Mouse (Mus musculus): ENCODE measurements at regions not wholly inside any gene's neighbourhood (a gene's known extent, or its start where the extent isn't known, plus 50 kb on each side); places are given as distances from the start of the nearest gene placed in this dataset.
A peak's percentile ranks its signal among the peaks of the same experiment; 100 is the strongest.
"Not testable (repeated sequence)": the region's sequence is repeated elsewhere in the genome, so short reads cannot be mapped to it uniquely, and the experiment has no call there.

- no peaks in the 10 kb centered on the region for H3K27me3 ChIP-seq
- H3K4me1 ChIP-seq: no peaks in the 10 kb centered on the region
- no peaks in the 10 kb centered on the region for H3K9me3 ChIP-seq
- ATAC-seq (ENCODE audit: insufficient number of reproducible peaks, insufficient read depth, low FRiP score, low TSS enrichment, low read depth): no peak
- H3K4me2 ChIP-seq: no peak overlapping the region
- no peak overlapping the region for H3K9ac ChIP-seq
- 87% methylated on average over 9 of the region's 9 CpGs for WGBS
- no peak overlapping the region for H3K4me3 ChIP-seq
- H3K27ac ChIP-seq: no peak overlapping the region
- H3K36me3 ChIP-seq: no peaks in the 10 kb centered on the region
These were observed 66.9 kb downstream of the Twistnb start for GRCm38 (mm10) chr12:33496306-33496705.

GRCm38 (mm10) chr12:33497319-33497892, 68.0 kb downstream of the Twistnb start:
- H3K27ac ChIP-seq: no peak overlapping the region
- no peak for ATAC-seq (ENCODE audit: insufficient number of reproducible peaks, insufficient read depth, low FRiP score, low TSS enrichment, low read depth)
- H3K36me3 ChIP-seq: no peaks in the 10 kb centered on the region
- H3K4me1 ChIP-seq: no peaks in the 10 kb centered on the region
- H3K4me2 ChIP-seq: no peak overlapping the region
- 63% methylated on average over 11 of the region's 11 CpGs for WGBS
- H3K9me3 ChIP-seq: no peaks in the 10 kb centered on the region
- no peak overlapping the region for H3K4me3 ChIP-seq
- no peak overlapping the region for H3K9ac ChIP-seq
- H3K27me3 ChIP-seq: no peaks in the 10 kb centered on the region

- no peak for ATAC-seq (ENCODE audit: insufficient number of reproducible peaks, insufficient read depth, low FRiP score, low TSS enrichment, low read depth)
- no peaks in the 10 kb centered on the region for H3K36me3 ChIP-seq
- no peaks in the 10 kb centered on the region for H3K27me3 ChIP-seq
- H3K9ac ChIP-seq: no peak overlapping the region
- no peak overlapping the region for H3K4me3 ChIP-seq
- H3K4me2 ChIP-seq: no peak overlapping the region
- no peak overlapping the region for H3K27ac ChIP-seq
- no peaks in the 10 kb centered on the region for H3K9me3 ChIP-seq
- no peaks in the 10 kb centered on the region for H3K4me1 ChIP-seq
- 98% methylated on average over 7 of the region's 7 CpGs for WGBS
These were observed 112.1 kb downstream of the Twistnb start for GRCm38 (mm10) chr12:33541566-33541965.

- H3K36me3 ChIP-seq; H3K27me3 ChIP-seq; H3K4me3 ChIP-seq; H3K9ac ChIP-seq; H3K9me3 ChIP-seq; H3K27ac ChIP-seq; H3K4me2 ChIP-seq; ATAC-seq (ENCODE audit: insufficient number of reproducible peaks, insufficient read depth, low FRiP score, low TSS enrichment, low read depth): not testable (repeated sequence)
- H3K4me1 ChIP-seq: peaks cover 12% of the 10 kb centered on the region; the same call in 1 of the 2 replicates
- WGBS: 55% methylated on average over 7 of the region's 7 CpGs
These were observed 122.2 kb downstream of the Twistnb start for GRCm38 (mm10) chr12:33551660-33552059.

- WGBS: 95% methylated on average over 3 of the region's 3 CpGs
- H3K9me3 ChIP-seq: no peaks in the 10 kb centered on the region
These were observed 122.8 kb downstream of the Twistnb start for GRCm38 (mm10) chr12:33552231-33552630.

GRCm38 (mm10) chr12:33552651-33553050, 123.2 kb downstream of the Twistnb start:
- Histone ChIP-seq H3K9ac (no peak overlapping the region), H3K4me2 (no peak overlapping the region), H3K27me3 (no peaks in the 10 kb centered on the region), H3K4me1 (peaks cover 12% of the 10 kb centered on the region; the same call in 1 of the 2 replicates), H3K36me3 (no peaks in the 10 kb centered on the region), H3K4me3 (no peak overlapping the region), H3K9me3 (no peaks in the 10 kb centered on the region), H3K27ac (no peak overlapping the region)
- no peak for ATAC-seq (ENCODE audit: insufficient number of reproducible peaks, insufficient read depth, low FRiP score, low TSS enrichment, low read depth)
- 91% methylated on average over 5 of the region's 5 CpGs for WGBS

More at GRCm38 (mm10) chr12:33552231-33552630, 122.8 kb downstream of the Twistnb start:
- H3K4me3 ChIP-seq: no peak overlapping the region
- H3K27me3 ChIP-seq: no peaks in the 10 kb centered on the region
- ATAC-seq (ENCODE audit: insufficient number of reproducible peaks, insufficient read depth, low FRiP score, low TSS enrichment, low read depth): no peak
- H3K9ac ChIP-seq: no peak overlapping the region
- peaks cover 12% of the 10 kb centered on the region; the same call in 1 of the 2 replicates for H3K4me1 ChIP-seq
- no peaks in the 10 kb centered on the region for H3K36me3 ChIP-seq
- H3K27ac ChIP-seq: no peak overlapping the region
- H3K4me2 ChIP-seq: no peak overlapping the region

- Histone ChIP-seq H3K4me3 (no peak overlapping the region), H3K27me3 (no peaks in the 10 kb centered on the region), H3K4me2 (no peak overlapping the region), H3K9ac (no peak overlapping the region), H3K27ac (peak overlapping the region; percentile 58; the same call in 1 of the 2 replicates), H3K36me3 (no peaks in the 10 kb centered on the region), H3K9me3 (no peaks in the 10 kb centered on the region), H3K4me1 (peaks cover 12% of the 10 kb centered on the region; the same call in 1 of the 2 replicates)
- 9% methylated on average over 4 of the region's 4 CpGs for WGBS
- no peak for ATAC-seq (ENCODE audit: insufficient number of reproducible peaks, insufficient read depth, low FRiP score, low TSS enrichment, low read depth)
These were observed 124.3 kb downstream of the Twistnb start for GRCm38 (mm10) chr12:33553731-33554130.

GRCm38 (mm10) chr12:33561141-33561540, 131.7 kb downstream of the Twistnb start:
- H3K9ac ChIP-seq: no peak overlapping the region
- H3K27ac ChIP-seq: no peak overlapping the region
- ATAC-seq (ENCODE audit: insufficient number of reproducible peaks, insufficient read depth, low FRiP score, low TSS enrichment, low read depth): no peak
- H3K4me1 ChIP-seq: no peaks in the 10 kb centered on the region
- no peak overlapping the region for H3K4me2 ChIP-seq
- no peaks in the 10 kb centered on the region for H3K9me3 ChIP-seq
- no peaks in the 10 kb centered on the region for H3K27me3 ChIP-seq
- H3K36me3 ChIP-seq: no peaks in the 10 kb centered on the region
- WGBS: 62% methylated on average over 7 of the region's 7 CpGs
- H3K4me3 ChIP-seq: no peak overlapping the region

- WGBS: 73% methylated on average over 6 of the region's 6 CpGs
- no peaks in the 10 kb centered on the region for H3K27me3 ChIP-seq
These were observed 148.5 kb downstream of the Twistnb start for GRCm38 (mm10) chr12:33577877-33578428.

GRCm38 (mm10) chr12:33580809-33581208, 151.4 kb downstream of the Twistnb start:
- 63% methylated on average over 2 of the region's 2 CpGs for WGBS
- no peak overlapping the region for H3K4me3 ChIP-seq
- no peaks in the 10 kb centered on the region for H3K9me3 ChIP-seq
- H3K9ac ChIP-seq: no peak overlapping the region
- no peak for ATAC-seq (ENCODE audit: insufficient number of reproducible peaks, insufficient read depth, low FRiP score, low TSS enrichment, low read depth)
- no peaks in the 10 kb centered on the region for H3K27me3 ChIP-seq
- no peak overlapping the region for H3K27ac ChIP-seq
- no peaks in the 10 kb centered on the region for H3K36me3 ChIP-seq
- H3K4me2 ChIP-seq: no peak overlapping the region
- no peaks in the 10 kb centered on the region for H3K4me1 ChIP-seq

More at GRCm38 (mm10) chr12:33577877-33578428, 148.5 kb downstream of the Twistnb start:
- Histone ChIP-seq H3K4me3 (no peak overlapping the region), H3K4me2 (no peak overlapping the region), H3K36me3 (no peaks in the 10 kb centered on the region), H3K27ac (no peak overlapping the region), H3K4me1 (no peaks in the 10 kb centered on the region), H3K9me3 (no peaks in the 10 kb centered on the region), H3K9ac (no peak overlapping the region)
- no peak for ATAC-seq (ENCODE audit: insufficient number of reproducible peaks, insufficient read depth, low FRiP score, low TSS enrichment, low read depth)

GRCm38 (mm10) chr12:33591031-33591430, 161.6 kb downstream of the Twistnb start:
- Histone ChIP-seq H3K27ac (no peak overlapping the region), H3K4me3 (no peak overlapping the region), H3K4me2 (no peak overlapping the region), H3K36me3 (no peaks in the 10 kb centered on the region), H3K9ac (no peak overlapping the region), H3K4me1 (peaks cover 15% of the 10 kb centered on the region), H3K9me3 (no peaks in the 10 kb centered on the region), H3K27me3 (no peaks in the 10 kb centered on the region)
- no peak for ATAC-seq (ENCODE audit: insufficient number of reproducible peaks, insufficient read depth, low FRiP score, low TSS enrichment, low read depth)
- 74% methylated on average over 5 of the region's 5 CpGs for WGBS

- WGBS: 15% methylated on average over 6 of the region's 6 CpGs
- H3K4me1 ChIP-seq: peaks cover 15% of the 10 kb centered on the region
- no peaks in the 10 kb centered on the region for H3K36me3 ChIP-seq
- no peak for ATAC-seq (ENCODE audit: insufficient number of reproducible peaks, insufficient read depth, low FRiP score, low TSS enrichment, low read depth)
- no peaks in the 10 kb centered on the region for H3K27me3 ChIP-seq
- no peak overlapping the region for H3K4me3 ChIP-seq
- H3K27ac ChIP-seq: peak overlapping the region; percentile 60
- peak overlapping the region; percentile 46 for H3K4me2 ChIP-seq
- H3K9me3 ChIP-seq: no peaks in the 10 kb centered on the region
- H3K9ac ChIP-seq: 0 out of 2 replicates have a peak overlapping the region, but pooled peaks have one; percentile 22
These were observed 163.0 kb downstream of the Twistnb start for GRCm38 (mm10) chr12:33592431-33592911.
